Mouse (Mus musculus) heart, adult 2 months (tissue): ENCODE measurements around the gene 4933434E20Rik.

Experiments used
- CTCF ChIP-seq: fragments of 200-600 bp; IDR thresholded peaks from 2 replicates; pipeline ENCODE4 v1.8.1; 2022; ENCODE audit warnings: antibody characterized with exemption, mild to moderate bottlenecking, moderate library complexity
- EP300 ChIP-seq: fragments of 200-500 bp; IDR thresholded peaks from 2 replicates; pipeline ENCODE4 v1.6.1; 2011; ENCODE audit warnings: low read depth, low read length, control low read depth; ENCODE audit not compliant: insufficient read depth
- POLR2A ChIP-seq: fragments of 200-500 bp; IDR thresholded peaks from 2 replicates; pipeline ENCODE4 v1.6.1; 2011; ENCODE audit warnings: mild to moderate bottlenecking, low read depth, low read length, control low read depth; ENCODE audit not compliant: insufficient read depth

GRCm38 (mm10) chr3:90101010-90101409 is 49.6 kb downstream of the 4933434E20Rik start:
- TF ChIP-seq POLR2A (no peak), CTCF (no peak), EP300 (no peak)
